Mouse (Mus musculus): ENCODE data around the gene Siae. TPM values are rescaled to one million over a fixed set of nuclear protein-coding genes. Genes with fewer than 3 reads are reported as not detected.
A peak's percentile ranks its signal among the peaks of the same experiment; 100 is the strongest.

Gene Siae
- total RNA-seq, 2 experiments from 2014 or later = 9.4 to 16.9 TPM

- no peak for ATAC-seq (replicated peaks; ENCODE audit: poor library complexity)
Observed at GRCm38 (mm10) chr9:37666045-37666444, 110.5 kb downstream of the Siae start.

- ATAC-seq (replicated peaks; ENCODE audit: poor library complexity) = peak; percentile 63
Observed at GRCm38 (mm10) chr9:37669115-37669514, 113.6 kb downstream of the Siae start, which contains the start of gene Panx3. TSS of gene Panx3 (minus strand) at chr9:37669235.

GRCm38 (mm10) chr9:37669678-37670077 is 114.2 kb downstream of the Siae start:
- ATAC-seq (replicated peaks; ENCODE audit: poor library complexity) = no peak

- no peak for ATAC-seq (replicated peaks; ENCODE audit: poor library complexity)
Observed at GRCm38 (mm10) chr9:37670261-37670660, 114.8 kb downstream of the Siae start.

- no peak for ATAC-seq (replicated peaks; ENCODE audit: poor library complexity)
Observed at GRCm38 (mm10) chr9:37675287-37675686, 119.8 kb downstream of the Siae start.

GRCm38 (mm10) chr9:37681123-37681522 is 125.6 kb downstream of the Siae start:
- no peak for ATAC-seq (replicated peaks; ENCODE audit: poor library complexity)

- no peak for ATAC-seq (replicated peaks; ENCODE audit: poor library complexity)
Observed at GRCm38 (mm10) chr9:37687288-37687940, 131.9 kb downstream of the Siae start.

GRCm38 (mm10) chr9:37687941-37688303 is 132.4 kb downstream of the Siae start:
- ATAC-seq (replicated peaks; ENCODE audit: poor library complexity) = no peak; the same call in 1 of the 2 replicates

GRCm38 (mm10) chr9:37689970-37690686 is 134.6 kb downstream of the Siae start:
- peak; percentile 52; the same call in 1 of the 2 replicates for ATAC-seq (replicated peaks; ENCODE audit: poor library complexity)

Other genes with a start within 250 kb of the Siae start
- 15.9 and 20.4 TPM in 2 replicates for gene Ccdc15, start 207.3 kb upstream of the Siae start, total RNA-seq (2015)
- gene Ccdc15, start 207.3 kb upstream of the Siae start, total RNA-seq (2017) = 12.9 and 17.9 TPM in 2 replicates
- not detected in 2 replicates for gene Hepacam, start 188.3 kb upstream of the Siae start, total RNA-seq (2015)
- not detected in 2 replicates for gene Hepacam, start 188.3 kb upstream of the Siae start, total RNA-seq (2017)
- gene Robo4, start 153.8 kb upstream of the Siae start, total RNA-seq (2015) = 0.17 and 0.86 TPM in 2 replicates
- gene Robo4, start 153.8 kb upstream of the Siae start, total RNA-seq (2017) = 0.30 TPM in 1 of 2 replicates, not detected in the other
- gene Robo3, start 122.5 kb upstream of the Siae start, total RNA-seq (2015) = 0.07 and 0.32 TPM in 2 replicates
- 0.10 TPM in 1 of 2 replicates, not detected in the other for gene Robo3, start 122.5 kb upstream of the Siae start, total RNA-seq (2017)
- gene Msantd2, start 66.4 kb upstream of the Siae start, total RNA-seq (2015) = 14.8 and 18.3 TPM in 2 replicates
- 21.9 and 40.8 TPM in 2 replicates for gene Msantd2, start 66.4 kb upstream of the Siae start, total RNA-seq (2017)
- 0.34 and 0.94 TPM in 2 replicates for gene Esam, start 27.6 kb upstream of the Siae start, total RNA-seq (2015)
- 0.29 and 0.57 TPM in 2 replicates for gene Esam, start 27.6 kb upstream of the Siae start, total RNA-seq (2017)
- not detected in 2 replicates for gene Vsig2, start 16.4 kb upstream of the Siae start, total RNA-seq (2015)
- not detected in 2 replicates for gene Vsig2, start 16.4 kb upstream of the Siae start, total RNA-seq (2017)
- 4.4 and 9.6 TPM in 2 replicates for gene Nrgn, start 2.8 kb upstream of the Siae start, total RNA-seq (2015)
- 0.54 and 3.5 TPM in 2 replicates for gene Nrgn, start 2.8 kb upstream of the Siae start, total RNA-seq (2017)
- gene Spa17, start 58.0 kb downstream of the Siae start, total RNA-seq (2015) = 2.9 and 6.7 TPM in 2 replicates
- 1.7 and 5.1 TPM in 2 replicates for gene Spa17, start 58.0 kb downstream of the Siae start, total RNA-seq (2017)
- 35.0 and 38.1 TPM in 2 replicates for gene Tbrg1, start 101.6 kb downstream of the Siae start, total RNA-seq (2015)
- 39.9 and 47.8 TPM in 2 replicates for gene Tbrg1, start 101.6 kb downstream of the Siae start, total RNA-seq (2017)
- gene Panx3, start 113.5 kb downstream of the Siae start, total RNA-seq (2015) = not detected in 2 replicates
- gene Panx3, start 113.5 kb downstream of the Siae start, total RNA-seq (2017) = not detected in 2 replicates
- not detected in 2 replicates for gene Olfr160, start 160.6 kb downstream of the Siae start, total RNA-seq (2015)
- not detected in 2 replicates for gene Olfr160, start 160.6 kb downstream of the Siae start, total RNA-seq (2017)
- gene Olfr874, start 189.4 kb downstream of the Siae start, total RNA-seq (2015) = not detected in 2 replicates
- gene Olfr874, start 189.4 kb downstream of the Siae start, total RNA-seq (2017) = not detected in 2 replicates
- not detected in 2 replicates for gene Olfr875, start 216.2 kb downstream of the Siae start, total RNA-seq (2015)
- gene Olfr875, start 216.2 kb downstream of the Siae start, total RNA-seq (2017) = not detected in 2 replicates
- gene Olfr876, start 247.3 kb downstream of the Siae start, total RNA-seq (2015) = not detected in 2 replicates
- not detected in 2 replicates for gene Olfr876, start 247.3 kb downstream of the Siae start, total RNA-seq (2017)